Mouse (Mus musculus) brain, embryonic 14.5 days (tissue): ENCODE measurements at regions not wholly inside any gene's neighbourhood (a gene's known extent, or its start where the extent isn't known, plus 50 kb on each side); places are given as distances from the start of the nearest gene placed in this dataset.
"Not testable (repeated sequence)": the region's sequence is repeated elsewhere in the genome, so short reads cannot be mapped to it uniquely, and the experiment has no call there.

ENCODE experiments used
- DNase-seq: peaks from one replicate; pipeline ENCODE4 v3.0.0-alpha.2; 2011; ENCODE audit warnings: low read depth
- CTCF ChIP-seq: fragments of 200-500 bp; IDR thresholded peaks from 2 replicates; pipeline ENCODE4 v1.5.1; 2012; ENCODE audit warnings: inconsistent platforms, mild to moderate bottlenecking, moderate library complexity, borderline replicate concordance; ENCODE audit not compliant: insufficient read depth, insufficient read length; ENCODE audit errors: extremely low read depth
- POLR2A ChIP-seq: fragments of 200-500 bp; IDR thresholded peaks from 2 replicates; pipeline ENCODE4 v1.6.1; 2012; ENCODE audit warnings: mild to moderate bottlenecking, inconsistent platforms, borderline replicate concordance; ENCODE audit not compliant: poor library complexity, insufficient read depth, insufficient read length, severe bottlenecking; ENCODE audit errors: extremely low read depth

GRCm38 (mm10) chr11:91262216-91262615 is 315.1 kb downstream of the Kif2b start:
- TF ChIP-seq CTCF, result no peak
- TF ChIP-seq POLR2A, result no peak
- peak; percentile 51 for DNase-seq

GRCm38 (mm10) chr11:91242061-91242460 is 335.3 kb downstream of the Kif2b start:
- DNase-seq, result not testable (repeated sequence)

- peak; percentile 60 for DNase-seq
- no peak for TF ChIP-seq POLR2A
- TF ChIP-seq CTCF, result no peak
These were observed 361.2 kb downstream of the Kif2b start for GRCm38 (mm10) chr11:91216158-91216557.

GRCm38 (mm10) chr11:91213104-91213503 is 364.3 kb downstream of the Kif2b start:
- TF ChIP-seq CTCF (no peak), POLR2A (no peak)
- DNase-seq, result peak; percentile 15

GRCm38 (mm10) chr11:91206470-91206869 is 370.9 kb downstream of the Kif2b start:
- DNase-seq, result peak; percentile 23
- no peak for TF ChIP-seq POLR2A
- no peak for TF ChIP-seq CTCF

GRCm38 (mm10) chr11:91204416-91204815 is 372.9 kb downstream of the Kif2b start:
- TF ChIP-seq CTCF (no peak), POLR2A (no peak)

GRCm38 (mm10) chr11:91196841-91197240 is 380.5 kb downstream of the Kif2b start:
- TF ChIP-seq POLR2A, result no peak
- TF ChIP-seq CTCF, result no peak
- DNase-seq, result no peak

More at GRCm38 (mm10) chr11:91204416-91204815, 372.9 kb downstream of the Kif2b start:
- no peak for DNase-seq

- DNase-seq, result peak; percentile 28
- TF ChIP-seq CTCF (no peak), POLR2A (no peak)
These were observed 381.0 kb downstream of the Kif2b start for GRCm38 (mm10) chr11:91196351-91196750.

GRCm38 (mm10) chr11:91167336-91167735 is 410.0 kb downstream of the Kif2b start:
- not testable (repeated sequence) for DNase-seq

- TF ChIP-seq CTCF, result no peak
- no peak for TF ChIP-seq POLR2A
- DNase-seq, result peak; percentile 53
These were observed 443.5 kb downstream of the Kif2b start for GRCm38 (mm10) chr11:91133753-91134270.

- peak; percentile 76 for DNase-seq
These were observed 444.5 kb downstream of the Kif2b start for GRCm38 (mm10) chr11:91132771-91133380.

GRCm38 (mm10) chr11:91131960-91132359 is 443.8 kb upstream of the Tom1l1 start:
- no peak for DNase-seq
- no peak for TF ChIP-seq POLR2A
- no peak for TF ChIP-seq CTCF

More at GRCm38 (mm10) chr11:91132771-91133380, 444.5 kb downstream of the Kif2b start:
- TF ChIP-seq POLR2A (no peak), CTCF (no peak)
